Mouse (Mus musculus) layer of hippocampus, adult 9-10 months (tissue): ENCODE measurements at regions not wholly inside any gene's neighbourhood (a gene's known extent, or its start where the extent isn't known, plus 50 kb on each side); places are given as distances from the start of the nearest gene placed in this dataset.

Experiments used
- DNase-seq: peaks from one replicate; pipeline ENCODE4 v3.0.0; 2022; ENCODE audit warnings: low spot score

DNA sequence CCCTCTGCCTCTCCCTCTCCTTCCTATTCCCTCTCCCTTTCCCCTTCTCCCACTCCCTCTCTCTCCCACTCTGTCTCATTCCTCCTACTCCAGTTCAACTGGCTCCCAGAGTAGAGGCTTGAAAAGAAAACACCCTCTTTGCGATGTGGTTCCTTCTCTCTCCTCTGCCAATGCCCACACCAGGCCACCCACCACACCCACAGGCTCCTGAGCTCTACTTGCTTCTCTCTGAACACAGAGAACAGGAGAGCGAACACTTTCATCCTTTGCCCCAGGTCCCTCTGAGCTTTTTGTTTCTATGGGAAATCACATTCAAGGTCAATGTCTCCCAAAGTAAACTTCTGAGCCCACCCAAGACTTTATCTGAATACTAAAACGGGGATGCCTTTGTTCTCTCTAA lies 155.8 kb downstream of the Insig2 start:
- DNase-seq, result no peak

DNA sequence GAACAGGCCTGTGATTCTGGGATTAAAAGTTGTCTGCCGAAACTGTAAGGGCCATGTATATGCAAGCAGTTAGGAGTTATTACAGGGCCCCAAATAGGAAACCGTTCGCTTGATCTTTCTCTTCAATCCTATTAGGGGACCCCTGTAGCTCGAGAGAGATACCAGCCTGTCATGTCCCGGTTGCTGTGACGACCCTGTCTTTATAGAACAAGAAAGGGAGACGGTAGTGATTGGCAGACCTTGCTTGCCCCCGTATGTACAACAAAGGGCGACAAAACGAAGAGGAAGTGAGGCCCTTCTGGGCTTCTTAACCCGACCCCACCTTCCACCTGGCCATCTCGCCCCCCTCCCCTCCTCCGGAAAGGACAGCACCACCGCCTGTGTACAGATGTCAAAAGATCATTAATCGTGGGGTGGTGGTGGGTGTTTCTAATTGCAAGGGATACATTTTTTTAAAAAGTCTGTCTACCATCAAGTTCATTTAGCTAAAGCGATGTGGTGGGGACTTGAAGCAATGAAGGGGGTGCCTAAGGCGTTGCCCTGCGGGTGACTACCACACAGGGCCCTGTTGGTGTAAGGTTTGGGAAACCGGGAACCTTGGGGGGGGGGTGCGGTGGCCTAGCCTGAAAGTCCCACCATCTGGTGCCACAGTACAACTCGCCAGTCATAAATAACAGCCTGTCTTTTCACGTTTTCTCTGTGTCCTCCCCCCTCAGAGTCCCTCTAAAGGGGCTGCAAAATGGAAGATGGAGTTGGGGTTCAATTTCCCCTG lies 155.1 kb downstream of the Insig2 start:
- DNase-seq, result no peak

DNA sequence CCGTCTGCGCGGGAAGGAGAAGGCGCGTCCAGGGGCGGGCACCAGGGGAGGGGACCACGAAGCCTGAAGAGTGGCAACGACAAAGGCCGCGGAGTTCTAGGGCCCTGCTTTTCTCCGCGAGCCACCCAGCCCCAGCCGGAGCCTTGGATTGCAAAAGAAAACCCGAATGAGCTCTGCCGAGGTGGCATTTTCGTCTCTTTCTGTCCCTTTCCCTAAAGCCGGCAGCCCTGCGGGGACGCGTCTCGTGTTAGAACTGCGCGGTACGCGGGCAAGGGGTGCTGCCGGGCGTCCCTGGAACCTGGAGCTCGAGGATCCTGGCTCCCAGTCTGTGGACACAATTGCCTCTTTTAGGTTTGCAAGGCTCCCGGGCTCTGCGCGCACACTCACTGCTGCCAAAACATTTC lies 154.5 kb downstream of the Insig2 start:
- DNase-seq, result no peak

GRCm38 (mm10) chr1:121178611-121179245 lies 153.7 kb downstream of the Insig2 start:
- DNase-seq, result no peak

DNA sequence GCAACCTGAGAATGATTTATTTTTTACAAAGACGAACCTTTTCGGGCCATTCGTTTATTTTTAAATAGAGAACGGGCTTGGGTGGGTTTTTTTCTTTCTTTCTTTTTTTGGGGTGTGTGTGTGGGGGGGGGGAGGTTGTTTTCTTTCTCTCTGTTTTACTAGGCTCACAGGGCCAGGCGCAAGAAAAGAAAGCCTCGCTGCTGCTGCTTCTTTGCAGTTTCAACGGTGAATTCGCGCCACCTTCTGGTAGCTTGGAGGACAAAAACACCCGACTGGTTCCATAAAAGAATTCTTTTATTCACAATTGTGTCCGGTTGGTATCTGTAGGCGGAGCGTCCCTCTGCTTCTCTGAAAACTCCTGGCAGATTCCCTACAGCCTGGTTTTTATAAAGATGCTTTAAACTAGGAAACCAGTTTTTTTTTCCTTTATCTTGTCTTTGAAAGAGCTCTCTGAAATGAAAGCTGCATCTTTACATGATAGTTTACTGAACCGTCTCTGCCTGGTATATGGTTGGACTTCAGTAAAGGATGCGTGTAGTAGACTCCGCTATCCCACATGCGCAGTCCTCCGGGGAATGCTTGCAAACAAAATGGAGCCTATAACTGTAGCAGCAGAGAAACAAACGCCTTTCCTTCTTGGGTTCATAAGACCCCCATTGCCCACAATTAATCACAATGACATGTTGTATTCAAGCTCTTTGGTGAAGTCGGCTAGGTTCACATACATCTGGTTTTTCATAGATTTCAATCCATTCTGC lies 151.9 kb downstream of the Insig2 start:
- peak; percentile 77 for DNase-seq

GRCm38 (mm10) chr1:121188895-121189294 lies 143.5 kb downstream of the Insig2 start:
- DNase-seq, result no peak

DNA sequence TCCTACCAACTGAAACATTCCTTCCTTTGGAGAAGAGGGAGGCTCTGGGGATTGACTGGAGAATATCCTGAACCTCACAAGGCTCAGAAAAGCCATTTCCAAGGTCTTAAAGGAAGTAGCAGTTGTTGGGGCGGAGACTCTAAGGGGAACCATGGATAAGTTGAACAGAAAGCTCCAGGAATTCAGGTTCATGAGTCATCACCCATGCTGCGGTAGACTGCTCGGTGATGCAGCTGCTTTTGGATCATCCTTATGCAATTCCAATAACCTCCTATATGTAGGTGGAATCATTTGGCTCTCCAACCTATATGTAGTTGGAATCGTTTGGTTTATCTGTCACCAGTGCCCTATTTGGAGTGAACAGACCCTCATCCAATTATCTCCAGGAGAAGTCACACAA lies 137.6 kb downstream of the Insig2 start:
- no peak for DNase-seq

DNA sequence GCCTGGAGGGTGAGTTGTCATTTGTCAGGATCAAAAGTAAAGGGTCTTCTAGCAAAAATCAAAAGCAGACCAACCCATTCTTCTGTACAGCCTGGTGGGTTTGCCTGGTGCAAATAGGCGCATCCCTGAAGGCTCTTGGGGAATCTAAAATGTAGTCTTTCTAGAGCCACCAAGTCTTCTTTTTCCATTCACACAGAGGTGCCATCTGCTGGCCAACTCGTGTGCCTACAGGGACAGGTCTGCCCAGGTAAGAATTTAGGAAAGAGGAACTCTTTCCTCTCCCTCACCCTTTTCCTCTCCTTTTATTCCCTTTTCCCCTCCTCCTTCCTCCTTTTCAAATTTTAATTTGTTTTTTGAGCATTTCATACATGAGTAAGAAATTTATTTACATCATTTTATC lies 116.5 kb downstream of the Insig2 start:
- DNase-seq, result no peak

GRCm38 (mm10) chr1:121224250-121224649 lies 108.1 kb downstream of the Insig2 start:
- DNase-seq, result no peak

GRCm38 (mm10) chr1:121226466-121227232 lies 105.7 kb downstream of the Insig2 start:
- no peak for DNase-seq

- DNase-seq, result no peak
Measured at GRCm38 (mm10) chr1:121227233-121227594, 105.2 kb downstream of the Insig2 start.

GRCm38 (mm10) chr1:121243576-121243975 lies 88.8 kb downstream of the Insig2 start:
- no peak for DNase-seq

DNA sequence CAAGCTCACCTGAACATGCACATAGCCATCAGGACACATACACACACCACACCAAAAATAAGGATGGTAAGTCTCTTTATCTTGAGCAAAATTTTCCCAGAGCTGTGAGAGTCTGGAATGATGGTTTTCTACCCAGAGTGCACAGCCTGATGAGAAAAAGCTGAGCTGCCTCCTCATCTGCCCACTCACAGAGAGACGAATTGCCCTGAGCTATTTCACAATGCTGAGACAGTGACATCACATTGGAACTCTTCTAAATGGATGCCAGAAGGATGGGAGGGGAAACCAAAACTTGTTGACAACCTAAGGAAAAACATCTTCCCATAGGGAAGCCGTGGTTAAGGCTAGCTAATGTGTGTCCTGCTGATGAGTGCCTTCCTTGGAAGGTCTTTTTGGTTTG lies 84.8 kb downstream of the Insig2 start:
- DNase-seq, result no peak

GRCm38 (mm10) chr1:121249081-121249480 lies 83.3 kb downstream of the Insig2 start:
- DNase-seq, result no peak

DNA sequence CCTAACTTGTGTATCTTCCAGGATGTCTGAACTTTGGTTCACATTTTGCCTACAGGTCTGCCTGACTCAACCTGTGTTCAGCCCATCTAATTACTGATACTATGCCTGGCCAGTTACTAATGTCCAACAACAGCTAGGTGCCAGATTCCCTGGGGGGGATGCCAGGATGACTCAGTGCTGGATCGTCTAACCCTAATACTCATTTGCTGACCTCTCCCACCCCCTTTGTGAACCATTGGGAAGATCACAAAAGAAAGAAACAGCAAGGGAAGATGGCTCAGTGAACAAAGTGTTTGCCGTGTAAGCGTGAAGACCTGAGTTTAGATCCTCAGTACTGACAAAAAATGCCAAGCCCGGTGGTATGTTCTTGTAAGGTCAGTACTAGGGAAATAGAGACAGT lies 81.7 kb downstream of the Insig2 start:
- no peak for DNase-seq

DNA sequence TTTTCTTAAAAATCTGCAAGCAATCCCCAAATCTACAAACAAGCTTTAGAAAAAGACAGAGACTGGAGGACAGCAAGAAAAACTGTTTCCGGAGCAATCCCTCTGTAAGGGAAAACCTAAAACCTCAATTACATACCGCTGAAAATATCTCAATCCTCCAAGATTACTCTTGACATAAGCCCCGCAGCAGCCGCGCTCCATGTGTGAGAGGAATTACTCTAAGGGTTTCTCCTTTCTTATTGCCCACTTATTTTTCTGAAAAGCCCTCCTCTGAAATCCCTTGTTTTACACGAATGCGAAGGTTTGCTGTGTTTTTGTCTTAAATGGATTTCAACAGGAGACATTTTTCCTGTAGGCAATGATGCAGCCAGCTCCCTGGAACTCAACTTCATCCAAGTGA lies 80.3 kb downstream of the Insig2 start:
- no peak for DNase-seq

GRCm38 (mm10) chr1:121254196-121254595 lies 78.2 kb downstream of the Insig2 start:
- DNase-seq, result no peak
